9 mouse cellular contexts compared by ENCODE assay signal in the genomic region with DNA sequence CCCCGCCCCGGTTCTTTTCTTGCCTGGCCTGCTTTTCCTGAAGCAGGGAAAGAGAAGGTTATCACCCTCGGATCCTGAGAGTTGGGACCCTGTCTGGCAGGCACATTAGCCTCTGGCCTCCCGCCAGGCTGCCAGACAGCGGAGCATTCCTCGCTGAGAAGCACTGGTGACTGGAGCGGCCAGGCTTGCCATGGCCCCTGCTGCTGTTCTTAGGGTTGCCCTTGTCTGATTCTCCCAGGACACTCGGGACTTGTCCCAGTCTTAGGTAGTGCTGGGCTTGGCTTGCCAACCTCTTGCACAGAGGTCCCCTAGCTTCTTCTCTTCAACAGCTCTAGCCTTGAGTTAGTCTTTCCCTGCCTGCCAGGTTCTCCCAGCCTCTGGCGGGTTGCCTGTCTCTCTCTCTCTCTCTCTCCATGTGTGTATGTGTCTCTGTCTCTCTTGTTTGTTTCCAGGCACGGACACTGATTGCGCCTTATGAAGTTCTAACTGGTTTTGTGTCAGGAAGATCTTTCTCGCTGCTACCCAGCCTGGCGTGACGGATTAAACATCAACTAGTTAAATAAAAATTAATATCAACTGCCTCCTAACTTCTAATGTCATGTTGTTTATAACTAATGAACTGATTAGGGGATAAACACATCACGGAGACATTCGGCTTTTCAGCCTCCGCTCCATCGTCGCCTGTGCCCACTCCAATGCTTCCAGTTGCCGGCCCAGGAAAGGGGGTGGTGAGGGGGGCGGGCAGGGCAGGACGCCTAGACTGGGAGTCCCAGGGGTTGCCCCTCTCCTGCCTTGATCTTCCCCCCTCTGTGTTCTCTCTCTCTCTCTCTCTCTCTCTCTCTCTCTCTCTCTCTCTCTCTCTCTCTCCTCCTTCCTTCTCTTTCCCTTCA. TPM values are rescaled to one million over a fixed set of nuclear protein-coding genes. Genes with fewer than 3 reads are reported as not detected.
A peak's percentile ranks its signal among the peaks of the same experiment; 100 is the strongest.
DNase-seq lines count a peak whose midpoint lies in the region; ATAC-seq and TF ChIP-seq lines count a peak whose summit lies in the region.
"Had no signal": no experiment of that assay in that cellular context is flagged by ENCODE, and none has a peak within 500 bp of the region (broad histone marks: within the 10 kb centered on the region; RNA-seq: fewer than 3 reads in every experiment).

No protein-coding gene starts in this region.

- H3K4me2 ChIP-seq in intestine, embryonic 14.5 days (ENCODE audit: low read length) = peak overlapping the region; percentile 45; the same call in 1 of the 2 replicates
- H3K4me2 ChIP-seq in limb, embryonic 14.5 days (replicated peaks; ENCODE audit: low read depth, low read length, severe bottlenecking) = peak overlapping the region; percentile 35

- H3K27ac ChIP-seq in gastrocnemius, adult 2 months = peak overlapping the region; percentile 76
- H3K27ac ChIP-seq in intestine, embryonic 14.5 days (ENCODE audit: low read depth) = no peak overlapping the region
- no peak overlapping the region for H3K27ac ChIP-seq in limb, embryonic 14.5 days (replicated peaks; ENCODE audit: low read depth, low read length)

- peaks cover 98% of the 10 kb centered on the region for H3K27me3 ChIP-seq in intestine, embryonic 14.5 days (replicated peaks; ENCODE audit: control insufficient read depth, insufficient read depth, low read length)
- H3K27me3 ChIP-seq in limb, embryonic 14.5 days (ENCODE audit: control insufficient read depth, insufficient read depth, low read length) = peaks cover 96% of the 10 kb centered on the region

- ATAC-seq in intestine, embryonic 14.5 days (replicated peaks; ENCODE audit: low FRiP score, low TSS enrichment, low read depth) = no peak
- ATAC-seq in limb, embryonic 14.5 days (ENCODE audit: low FRiP score, low read depth) = no peak
- ATAC-seq in granulocyte monocyte progenitor cell, adult 5-6 weeks (replicated peaks; ENCODE audit: poor library complexity, severe bottlenecking) = no peak

- intact Hi-C loops in gastrocnemius, adult 2 months (cut with DNase I) = no loop called here
- intact Hi-C loops in gastrocnemius, postnatal 14 days (cut with DNase I; ENCODE audit: low total_unique reads) = no loop called here

- H3K4me3 ChIP-seq in gastrocnemius, adult 2 months = peak overlapping the region; percentile 65
- peak overlapping the region; percentile 22; the same call in 1 of the 2 replicates for H3K4me3 ChIP-seq in intestine, embryonic 14.5 days (ENCODE audit: low read depth, low read length)
- H3K4me3 ChIP-seq in limb, embryonic 14.5 days (replicated peaks; ENCODE audit: low read length) = no peak overlapping the region

- H3K4me1 ChIP-seq in intestine, embryonic 14.5 days (replicated peaks; ENCODE audit: control insufficient read depth, insufficient read depth, low read length) = no peaks in the 10 kb centered on the region
- peaks cover 9% of the 10 kb centered on the region; the same call in 1 of the 2 replicates for H3K4me1 ChIP-seq in limb, embryonic 14.5 days (ENCODE audit: control insufficient read depth, insufficient read depth, low read length)

- no peaks in the 10 kb centered on the region for H3K36me3 ChIP-seq in intestine, embryonic 14.5 days (ENCODE audit: control insufficient read depth, insufficient read depth, low read length)
- no peaks in the 10 kb centered on the region for H3K36me3 ChIP-seq in limb, embryonic 14.5 days (ENCODE audit: control insufficient read depth, insufficient read depth, low read length)

- DNase-seq in gastrocnemius, adult 2 months = no peak
- DNase-seq in gastrocnemius, postnatal 14 days = no peak
- DNase-seq in ZHBTc4 (ENCODE audit: low read depth, low spot score) = peak; percentile 66
- no peak for DNase-seq in intestine, embryonic 14.5 days (ENCODE audit: low spot score)
- no peak for DNase-seq in limb, embryonic 14.5 days (ENCODE audit: low spot score)
- DNase-seq in left cerebral cortex, adult 18-20 months (ENCODE audit: low spot score in 2 of 2) = no peak
- DNase-seq in adipocyte (ENCODE audit: low spot score) = no peak
- DNase-seq: adrenal gland, adult 8-10 months had no signal

- no peaks in the 10 kb centered on the region for H3K9me3 ChIP-seq in intestine, embryonic 14.5 days (ENCODE audit: control insufficient read depth, low read length)
- H3K9me3 ChIP-seq in limb, embryonic 14.5 days (ENCODE audit: control insufficient read depth, low read length) = no peaks in the 10 kb centered on the region

- TF ChIP-seq CTCF in gastrocnemius, adult 2 months (IDR thresholded peaks at IDR 0.05) = no peak

- TF ChIP-seq POLR2A in limb, embryonic 14.5 days (IDR thresholded peaks at IDR 0.05; ENCODE audit: borderline replicate concordance, extremely low read depth, insufficient read depth, insufficient read length) = no peak

- 2% methylated on average over 22 of the region's 22 CpGs for WGBS in intestine, embryonic 14.5 days
- WGBS in limb, embryonic 14.5 days = 3% methylated on average over 22 of the region's 22 CpGs

- H3K9ac ChIP-seq in intestine, embryonic 14.5 days (ENCODE audit: low read length) = no peak overlapping the region
- H3K9ac ChIP-seq in limb, embryonic 14.5 days (ENCODE audit: low read depth, low read length, severe bottlenecking) = no peak overlapping the region

RNA-seq across cellular contexts. Expression of a gene that starts 13.5 kb away (rescaled TPM):
- total RNA-seq in gastrocnemius, adult 2 months (2021) = not detected
- total RNA-seq in gastrocnemius, postnatal 14 days (2021) = not detected
- polyA plus RNA-seq in intestine, embryonic 14.5 days (2014; fragmentation: Nextera tagmentation; extraction: Ambion mirVana) = 0.05 TPM in 1 of 2 replicates, not detected in the other
- 0.05 and 0.10 TPM in 2 replicates for polyA plus RNA-seq in limb, embryonic 14.5 days (2012; rRNA removed)
- not detected in 2 replicates for polyA plus RNA-seq in limb, embryonic 14.5 days (2014; fragmentation: Nextera tagmentation; extraction: Ambion mirVana)
- under 1 TPM; 0.23 to 0.42 TPM for total RNA-seq in left cerebral cortex, adult 18-20 months (2021)
- total RNA-seq in granulocyte monocyte progenitor cell, adult 5-6 weeks (2014; fragmentation: Nextera tagmentation) = not detected in 2 replicates
- total RNA-seq in granulocyte monocyte progenitor cell, adult 5-6 weeks (2017) = not detected in 2 replicates
- total RNA-seq: adrenal gland, adult 8-10 months had no signal
